Mouse (Mus musculus) T-cell, adult 2 months (primary cell): ENCODE measurements around the gene Sf3b4.
A peak's percentile ranks its signal among the peaks of the same experiment; 100 is the strongest.

Source experiments
- DNase-seq: peaks from one replicate; pipeline ENCODE4 v3.0.0; 2022; ENCODE audit warnings: low spot score

Sf3b4 gene

DNA sequence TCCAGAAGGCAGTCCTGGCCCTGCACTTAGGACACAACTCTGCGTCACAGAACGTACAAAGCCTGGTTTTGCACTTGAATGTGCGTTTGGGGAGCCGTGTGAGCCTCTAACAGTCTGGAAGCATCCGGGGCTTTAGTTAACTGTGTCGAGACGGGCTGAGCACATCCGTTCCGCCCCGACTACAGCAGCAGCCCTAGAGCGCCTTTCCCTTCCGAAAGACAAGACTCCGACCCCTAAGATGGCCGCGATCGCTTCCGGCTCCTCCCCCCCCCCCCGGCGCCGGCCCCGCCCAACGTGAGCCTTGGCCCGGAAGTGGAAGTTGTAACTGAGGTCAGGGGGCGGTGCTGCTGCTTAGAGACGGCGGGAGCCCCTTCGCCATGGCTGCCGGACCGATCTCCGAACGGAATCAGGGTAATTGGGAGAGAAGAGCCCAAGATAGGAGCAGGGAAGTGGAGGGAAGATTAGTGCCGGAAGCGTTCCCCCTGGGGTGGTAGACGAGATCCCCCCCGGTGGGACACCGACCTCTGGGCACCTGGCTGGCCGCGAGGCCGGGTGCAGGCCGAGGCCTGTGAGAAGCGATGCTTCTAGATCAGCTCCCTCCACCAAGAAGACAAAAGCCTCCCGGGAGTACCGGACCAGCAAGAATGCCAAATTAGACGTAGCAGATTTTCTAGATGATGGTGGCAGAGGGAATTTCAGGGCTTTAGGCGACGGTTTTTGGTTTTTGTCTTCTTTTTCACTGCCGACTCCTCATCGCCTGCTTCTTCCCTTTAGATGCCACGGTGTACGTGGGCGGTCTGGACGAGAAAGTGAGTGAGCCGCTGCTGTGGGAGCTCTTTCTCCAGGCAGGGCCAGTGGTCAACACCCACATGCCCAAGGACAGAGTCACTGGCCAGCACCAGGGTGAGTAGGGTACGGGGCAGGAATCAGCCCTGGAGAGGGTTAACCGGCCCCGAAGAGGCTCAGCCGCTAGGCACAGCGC lies at the start of gene Sf3b4:
TSS of gene Sf3b4 (plus strand) at position 136 of the 982 bp plus-strand sequence.
- peak; percentile 92 for DNase-seq

DNA sequence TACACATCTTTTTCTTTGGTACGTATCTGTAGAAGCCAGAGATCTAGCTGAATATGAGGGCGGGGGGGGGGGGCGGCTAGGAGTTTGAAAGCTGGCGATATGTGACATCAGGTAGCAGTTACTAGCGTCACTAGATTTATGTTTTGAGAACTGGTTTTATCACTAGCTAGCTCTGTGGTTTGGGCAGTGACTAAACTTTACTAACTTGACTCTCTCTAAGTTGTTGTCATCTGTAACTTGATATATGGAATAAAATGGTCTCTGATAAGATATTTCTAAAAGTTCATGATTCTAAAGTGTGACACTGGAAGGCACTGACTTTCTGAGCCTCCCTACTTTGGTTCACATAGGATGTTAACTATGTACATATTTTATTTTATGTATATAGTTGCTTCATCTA lies 47.9 kb upstream of the Sf3b4 start:
- DNase-seq, result no peak

GRCm38 (mm10) chr3:96128128-96128527 lies 44.0 kb upstream of the Sf3b4 start:
- DNase-seq, result no peak

- DNase-seq, result no peak
These were observed 39.7 kb upstream of the Sf3b4 start for GRCm38 (mm10) chr3:96132478-96132877.

DNA sequence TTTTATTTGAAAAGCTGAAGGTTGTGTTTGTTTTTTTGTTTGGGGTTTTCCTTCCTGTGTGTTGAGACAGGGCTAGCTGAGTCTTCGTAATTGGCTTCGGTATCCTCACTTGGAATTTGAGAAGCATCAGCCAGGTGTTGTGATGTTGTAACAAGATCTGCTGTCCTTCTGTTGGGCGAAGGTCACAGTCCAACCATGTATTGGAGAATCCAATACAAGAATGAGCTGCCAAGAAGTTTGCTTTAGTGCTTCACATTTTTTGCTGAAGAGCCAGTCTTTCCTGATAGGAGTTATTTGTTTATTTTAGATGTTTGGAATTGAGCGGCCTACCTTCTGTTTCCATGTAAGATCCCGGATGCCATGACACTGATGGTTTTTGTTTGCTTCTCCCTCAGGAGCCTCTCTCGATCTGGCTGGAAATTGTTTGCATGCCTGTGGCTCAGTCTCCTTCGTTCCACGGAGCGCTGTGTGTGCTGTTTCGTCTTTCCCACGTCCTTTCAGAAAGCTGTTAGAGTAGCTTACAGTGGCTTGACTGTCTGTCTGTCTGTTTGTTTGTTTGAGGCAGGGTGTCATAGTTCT lies 38.7 kb upstream of the Sf3b4 start:
- no peak for DNase-seq

- DNase-seq, result no peak
These were observed 37.1 kb upstream of the Sf3b4 start for GRCm38 (mm10) chr3:96135011-96135410.

- DNase-seq, result peak; percentile 64
These were observed 24.2 kb upstream of the Sf3b4 start for GRCm38 (mm10) chr3:96147950-96148349.

DNA sequence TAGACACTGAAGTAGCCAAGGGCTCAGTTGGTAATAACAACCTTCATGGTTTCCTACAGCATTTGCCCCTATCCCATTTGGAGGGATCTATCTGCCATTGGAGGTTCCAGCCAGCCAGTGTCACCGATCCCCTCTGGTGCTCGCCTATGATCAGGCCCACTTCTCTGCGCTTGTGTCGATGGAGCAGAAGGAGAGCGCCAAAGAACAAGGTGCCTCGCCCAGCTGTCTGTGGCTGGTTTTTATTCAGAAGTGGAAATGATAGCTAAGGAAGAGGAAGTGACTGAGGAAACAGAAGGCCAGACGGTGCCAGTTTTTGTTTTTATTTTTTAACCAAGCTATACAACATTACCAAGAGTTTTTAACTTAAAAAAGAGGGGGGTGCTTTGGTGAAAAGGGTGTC lies 20.3 kb upstream of the Sf3b4 start:
- no peak for DNase-seq

GRCm38 (mm10) chr3:96152611-96153010 lies 19.5 kb upstream of the Sf3b4 start:
- no peak for DNase-seq

GRCm38 (mm10) chr3:96155501-96155900 lies 16.6 kb upstream of the Sf3b4 start:
- DNase-seq, result no peak

GRCm38 (mm10) chr3:96159820-96160219 lies 12.3 kb upstream of the Sf3b4 start:
- DNase-seq, result no peak

DNA sequence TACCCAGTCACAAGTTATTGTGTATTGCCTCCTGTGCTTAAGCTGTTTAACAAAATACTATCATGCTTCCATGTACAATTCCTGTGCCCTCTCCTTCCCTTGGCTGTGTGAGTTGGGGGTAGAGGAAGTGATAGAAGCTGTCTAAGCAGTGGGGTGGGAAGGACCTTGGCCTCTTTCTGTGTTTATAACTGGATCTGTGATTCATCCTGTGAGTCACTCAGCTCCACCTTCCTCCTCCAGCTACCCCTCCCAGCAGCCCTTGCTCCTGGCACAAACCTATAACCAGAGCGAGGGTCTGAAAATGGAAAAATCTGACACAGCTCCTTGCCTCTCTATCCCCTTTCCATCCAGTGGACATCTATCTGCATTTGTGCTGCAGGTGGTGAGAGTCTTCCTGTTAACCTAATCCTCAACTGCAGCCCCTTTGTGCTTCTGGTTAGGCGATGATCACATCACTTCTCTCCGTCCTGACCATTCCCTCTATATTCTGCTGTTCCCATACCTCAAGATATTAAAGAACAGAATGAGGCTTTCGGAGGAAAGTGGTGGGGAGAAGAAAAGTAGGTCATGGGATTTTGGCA lies 11.8 kb upstream of the Sf3b4 start:
- no peak for DNase-seq

- no peak for DNase-seq
These were observed 11.2 kb upstream of the Sf3b4 start for GRCm38 (mm10) chr3:96160803-96161516.

GRCm38 (mm10) chr3:96161869-96162840 lies 10.0 kb upstream of the Sf3b4 start, which contains the start of gene Mtmr11:
TSS of gene Mtmr11 (plus strand) at chr3:96162004.
- DNase-seq, result no peak

DNA sequence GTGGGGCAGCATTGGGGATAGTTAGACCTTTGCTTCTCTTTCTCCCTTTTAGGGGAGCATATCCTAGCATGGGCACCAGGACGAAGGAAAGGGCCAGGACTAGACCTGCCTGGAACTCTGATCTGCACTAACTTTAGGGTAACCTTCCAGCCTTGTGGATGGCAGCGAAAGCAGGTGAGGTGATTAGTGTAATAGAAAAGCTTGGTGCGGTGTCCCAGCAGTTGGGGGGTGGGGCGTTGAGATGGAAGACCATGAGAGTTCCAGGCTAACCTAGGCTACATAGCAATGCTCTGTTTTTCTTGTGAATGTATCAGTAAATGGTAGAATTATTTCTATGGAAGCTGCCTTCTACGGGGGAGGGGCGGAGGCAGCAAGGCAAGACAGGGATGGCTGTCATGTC lies 9.1 kb upstream of the Sf3b4 start:
- DNase-seq, result no peak

DNA sequence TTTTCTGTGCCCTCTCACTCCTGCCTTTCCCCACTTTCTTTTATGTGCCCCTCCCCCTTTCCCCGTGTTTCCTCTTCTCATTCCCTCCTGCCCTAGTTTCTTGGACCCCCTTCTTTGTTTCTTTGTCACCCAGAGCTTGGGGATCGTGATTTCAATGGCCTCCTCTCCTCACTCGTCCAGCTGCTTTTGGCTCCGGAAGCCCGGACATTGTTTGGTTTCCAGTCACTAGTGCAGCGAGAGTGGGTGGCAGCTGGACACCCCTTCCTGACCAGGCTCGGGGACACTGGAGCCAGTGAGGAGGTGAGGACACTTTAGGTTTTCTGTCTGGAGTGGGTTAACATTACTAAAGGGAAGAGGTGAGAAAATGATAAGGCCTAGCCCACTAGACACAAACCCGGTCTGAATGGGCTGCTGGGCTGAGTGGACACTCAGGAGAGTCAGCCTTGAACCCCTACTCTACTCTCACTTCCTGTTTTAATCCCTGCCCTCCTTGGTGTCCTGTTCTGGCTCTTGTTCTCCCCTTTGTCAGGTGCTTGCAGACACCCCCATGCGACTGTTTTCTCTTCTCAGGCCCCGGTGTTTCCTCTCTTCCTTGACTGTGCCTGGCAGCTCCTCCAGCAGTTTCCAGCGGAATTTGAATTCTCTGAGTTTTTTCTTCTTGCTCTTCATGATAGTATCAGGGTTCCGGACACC lies 3.5 kb upstream of the Sf3b4 start:
- DNase-seq, result no peak

DNA sequence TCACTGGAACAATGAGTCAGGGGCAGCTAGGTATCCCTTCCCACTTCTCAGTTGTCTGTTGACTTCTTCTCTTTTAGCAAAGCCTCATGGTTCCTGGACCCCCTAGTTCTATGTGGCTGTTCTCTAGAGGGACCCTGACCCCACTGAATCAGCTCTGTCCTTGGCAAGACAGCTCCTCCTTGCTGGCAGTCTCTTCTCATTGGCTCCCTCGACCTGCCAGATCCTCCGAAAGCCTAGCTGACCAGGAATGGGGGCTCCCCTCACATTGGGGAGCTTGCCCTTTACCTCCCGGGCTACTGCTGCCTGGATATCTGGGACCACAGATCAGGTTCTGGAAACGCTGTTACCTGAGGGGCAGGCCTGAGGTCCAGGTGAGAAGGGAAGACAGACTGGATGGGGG lies 1.9 kb upstream of the Sf3b4 start:
- no peak for DNase-seq

DNA sequence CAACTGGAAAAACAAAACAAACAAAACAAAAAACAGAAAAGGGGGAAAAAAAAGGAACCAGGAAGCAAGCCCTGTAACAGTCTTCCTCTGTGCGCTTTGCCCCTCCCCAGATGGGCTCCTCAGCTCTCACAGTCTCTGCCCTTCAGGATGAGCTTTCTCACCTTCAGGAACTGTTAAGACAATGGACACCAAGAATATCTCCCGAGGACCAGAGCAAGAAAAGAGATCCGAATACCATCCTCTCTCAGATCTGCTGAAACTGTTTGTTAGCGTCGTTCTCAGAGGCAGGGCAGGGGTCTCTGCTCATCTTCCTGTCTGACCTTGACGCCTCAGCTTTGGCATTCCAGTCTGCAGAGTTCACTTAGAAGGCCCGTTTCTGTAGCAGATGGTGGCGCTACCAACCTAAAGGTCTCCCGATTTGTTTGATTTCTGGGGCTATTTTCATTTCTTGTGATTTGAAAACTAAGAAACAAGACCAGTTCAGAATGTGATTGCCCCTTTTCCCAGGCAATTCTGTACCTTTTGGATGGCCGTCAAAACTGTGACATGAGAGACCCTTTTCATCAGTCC lies 1.1 kb upstream of the Sf3b4 start:
- no peak for DNase-seq

DNA sequence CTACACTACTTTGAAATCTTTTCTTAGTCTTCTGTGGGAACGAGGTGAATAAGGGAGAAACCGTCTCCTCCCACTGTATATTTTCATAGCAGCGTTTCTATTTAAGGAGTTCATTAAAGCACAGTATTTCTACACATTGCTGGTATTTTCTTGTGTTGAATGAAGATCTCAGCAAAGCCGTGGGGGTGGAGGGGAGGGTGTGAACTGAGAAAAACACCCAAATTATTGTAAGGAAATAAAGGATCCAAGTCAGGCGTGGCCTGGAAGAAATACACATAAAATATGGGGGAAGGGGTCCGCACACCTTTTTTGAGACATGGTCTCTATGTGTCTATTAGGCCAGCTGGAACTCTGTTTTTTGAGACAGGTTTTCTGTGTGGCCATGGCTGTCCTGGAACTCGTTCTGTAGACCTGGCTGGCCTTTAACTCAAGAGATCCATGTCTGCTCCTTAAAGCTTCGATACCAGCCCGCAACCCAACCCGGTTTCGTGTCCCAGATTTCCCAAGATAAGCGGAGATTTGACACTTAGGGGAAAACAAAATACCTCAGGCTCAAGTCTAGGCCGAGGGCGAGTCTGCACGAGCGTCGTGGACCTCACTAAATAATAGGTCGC lies 442 bp upstream of the Sf3b4 start:
- DNase-seq, result no peak

GRCm38 (mm10) chr3:96173185-96173584 lies 1.1 kb downstream of the Sf3b4 start:
- no peak for DNase-seq
